Mouse (Mus musculus): ENCODE data around the gene Cnp.

- TF ChIP-seq CTCF (conservative IDR thresholded peaks at IDR 0.05; ENCODE audit: insufficient read depth, insufficient read length, low read depth, low read length) (no peak), POLR2A (IDR thresholded peaks at IDR 0.05; ENCODE audit: low read depth, low read length) (no peak)
These were observed 33.1 kb upstream of the Cnp start for GRCm38 (mm10) chr11:100541577-100541976.

Data from kidney, adult 2 months (tissue).